Mouse (Mus musculus) gastrocnemius, postnatal 10 days (tissue): ENCODE results near the gene Tctn3. TPM values are rescaled to one million over a fixed set of nuclear protein-coding genes. Genes with fewer than 3 reads are reported as not detected.
"Not testable (repeated sequence)": the region's sequence is repeated elsewhere in the genome, so short reads cannot be mapped to it uniquely, and the experiment has no call there.

Experiments used
- DNase-seq: peaks from one replicate; pipeline ENCODE4 v3.0.0; 2021; ENCODE audit warnings: mixed read lengths
- total RNA-seq, 2 experiments: library from RNA; stranded (reverse); gene quantifications; 2 replicates each; pipeline ENCODE4 v1.2.3; 2021

Tctn3 gene
- total RNA-seq, 2 experiments from 2014 or later: 2.1 to 3.9 TPM

DNA sequence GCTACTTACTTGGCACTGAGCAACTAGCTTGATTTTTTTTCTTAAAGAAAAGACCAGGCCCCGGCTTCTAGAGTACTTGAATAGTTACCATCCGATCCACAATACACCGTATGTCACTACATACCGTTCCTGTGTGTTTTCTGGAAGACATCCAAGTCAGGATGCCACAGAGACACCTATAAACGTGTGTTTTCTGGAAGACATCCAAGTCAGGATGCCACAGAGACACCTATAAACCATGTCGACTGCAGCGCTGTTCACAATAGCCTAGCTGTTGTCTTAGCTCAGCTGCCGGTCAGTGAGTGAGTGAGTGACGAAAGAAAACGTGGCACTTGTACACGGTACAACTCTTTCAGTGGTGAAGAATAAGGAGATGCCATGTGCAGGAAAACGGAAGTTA, 13.9 kb upstream of the Tctn3 start:
- DNase-seq: no peak

DNA sequence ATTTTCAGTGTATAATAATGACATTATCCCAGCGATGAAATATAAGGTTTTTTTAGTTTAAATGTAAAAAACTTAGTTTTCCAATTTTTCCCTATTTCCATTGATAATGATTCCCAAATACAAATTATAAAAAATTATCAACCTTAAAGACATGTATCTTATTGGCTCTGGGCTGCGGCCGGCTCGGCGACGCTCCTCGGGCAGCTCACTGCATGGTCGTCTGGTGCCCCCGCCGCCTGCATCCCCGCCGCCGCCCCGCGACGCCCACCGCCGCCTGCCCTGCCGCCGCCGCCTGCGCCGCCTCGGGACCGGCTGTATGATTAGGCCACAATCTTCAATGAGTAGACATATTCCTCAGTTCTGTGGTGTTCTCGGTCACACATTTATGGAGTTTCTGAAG, 9.6 kb upstream of the Tctn3 start:
- DNase-seq: not testable (repeated sequence)

- no peak for DNase-seq
These were observed 4.0 kb upstream of the Tctn3 start for GRCm38 (mm10) chr19:40616021-40616420.

- no peak for DNase-seq
These were observed 2.8 kb upstream of the Tctn3 start for GRCm38 (mm10) chr19:40614811-40615210.

DNA sequence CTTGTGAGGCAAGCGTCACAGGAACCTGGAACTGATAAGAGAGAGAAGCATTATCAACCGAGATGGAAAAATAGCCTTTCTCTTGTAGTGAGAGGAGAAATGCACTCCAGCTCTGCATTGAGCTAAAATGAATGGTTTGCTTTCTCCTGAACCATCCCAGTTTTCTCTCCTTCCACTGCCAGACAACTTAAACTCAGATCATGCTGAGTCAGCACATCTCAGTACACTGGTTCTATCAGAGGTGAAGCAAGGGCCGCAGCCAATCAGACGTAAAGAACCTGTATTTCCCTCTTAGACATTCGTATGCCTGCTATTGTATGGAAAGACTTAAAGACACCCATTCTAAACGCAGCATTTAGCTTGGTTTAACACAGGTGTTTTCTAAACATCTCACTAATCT, 4.4 kb downstream of the Tctn3 start:
- no peak for DNase-seq

- no peak for DNase-seq
These were observed 6.8 kb downstream of the Tctn3 start for GRCm38 (mm10) chr19:40605189-40605588.

- no peak for DNase-seq
These were observed 10.2 kb downstream of the Tctn3 start for GRCm38 (mm10) chr19:40601870-40602269.

DNA sequence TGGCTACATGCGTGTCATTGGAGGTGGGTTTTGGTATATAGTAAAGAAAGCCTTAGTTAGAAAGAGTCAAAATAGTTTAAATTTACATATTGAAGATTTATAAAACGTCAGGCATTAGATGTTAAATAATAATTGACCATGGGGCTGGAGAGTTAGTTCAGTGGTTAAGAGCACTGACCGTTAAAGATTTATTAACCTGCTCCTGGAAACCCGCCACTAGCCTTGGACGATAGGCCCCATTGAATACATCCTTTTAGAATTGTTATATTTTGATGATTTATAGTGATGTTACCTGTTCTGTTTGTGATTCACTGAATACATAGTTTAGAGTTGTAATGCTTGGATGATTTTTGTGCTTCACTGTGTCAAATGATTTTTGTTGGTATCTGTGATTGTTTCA, 11.2 kb downstream of the Tctn3 start:
- DNase-seq: not testable (repeated sequence)

DNA sequence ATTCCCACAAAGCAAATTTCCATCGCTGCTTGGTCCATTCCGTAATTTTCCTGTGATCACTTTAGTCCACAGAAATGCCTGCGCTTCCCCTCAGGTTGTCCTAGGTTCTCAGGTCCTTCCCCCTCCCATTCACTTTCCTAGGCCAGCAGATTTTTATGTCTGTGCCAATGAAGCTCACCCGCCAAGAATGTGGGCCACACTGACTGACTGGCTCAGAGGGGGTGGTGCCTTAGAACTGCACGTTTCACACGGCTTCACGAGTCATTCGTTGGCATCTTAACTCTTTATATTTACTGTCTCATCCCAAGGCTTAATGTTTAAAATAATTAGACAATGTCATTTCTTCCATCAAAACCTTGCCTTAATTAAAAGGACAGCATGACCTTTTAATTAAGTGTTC, 16.2 kb downstream of the Tctn3 start:
- no peak for DNase-seq

DNA sequence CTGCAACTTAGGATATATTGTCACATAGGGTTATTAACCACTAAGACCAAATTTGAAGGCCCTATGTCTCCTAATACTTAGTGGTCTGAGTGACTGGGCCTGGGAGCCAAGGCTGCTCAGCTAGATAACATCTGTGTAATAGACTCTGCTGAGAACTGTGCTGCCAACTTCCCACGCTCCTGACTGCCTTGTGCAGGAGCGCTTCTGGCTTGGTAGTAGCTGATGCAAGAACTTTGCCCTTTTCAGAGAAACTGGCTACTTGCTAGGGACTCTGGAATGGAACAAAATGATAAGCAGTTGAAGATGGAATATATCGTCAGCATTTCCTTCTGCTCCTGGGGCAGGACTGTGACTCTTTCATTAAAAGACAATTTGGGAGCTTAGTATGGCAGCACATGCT, 16.8 kb downstream of the Tctn3 start:
- no peak for DNase-seq

GRCm38 (mm10) chr19:40589530-40589880, 22.5 kb downstream of the Tctn3 start:
- DNase-seq: no peak

- peak; percentile 86 for DNase-seq
These were observed 23.0 kb downstream of the Tctn3 start for GRCm38 (mm10) chr19:40588847-40589529.

GRCm38 (mm10) chr19:40588293-40588654, 23.8 kb downstream of the Tctn3 start, which contains the start of gene Aldh18a1:
Gene Aldh18a1, minus strand, starts transcription at chr19:40588463.
- peak; percentile 93 for DNase-seq

DNA sequence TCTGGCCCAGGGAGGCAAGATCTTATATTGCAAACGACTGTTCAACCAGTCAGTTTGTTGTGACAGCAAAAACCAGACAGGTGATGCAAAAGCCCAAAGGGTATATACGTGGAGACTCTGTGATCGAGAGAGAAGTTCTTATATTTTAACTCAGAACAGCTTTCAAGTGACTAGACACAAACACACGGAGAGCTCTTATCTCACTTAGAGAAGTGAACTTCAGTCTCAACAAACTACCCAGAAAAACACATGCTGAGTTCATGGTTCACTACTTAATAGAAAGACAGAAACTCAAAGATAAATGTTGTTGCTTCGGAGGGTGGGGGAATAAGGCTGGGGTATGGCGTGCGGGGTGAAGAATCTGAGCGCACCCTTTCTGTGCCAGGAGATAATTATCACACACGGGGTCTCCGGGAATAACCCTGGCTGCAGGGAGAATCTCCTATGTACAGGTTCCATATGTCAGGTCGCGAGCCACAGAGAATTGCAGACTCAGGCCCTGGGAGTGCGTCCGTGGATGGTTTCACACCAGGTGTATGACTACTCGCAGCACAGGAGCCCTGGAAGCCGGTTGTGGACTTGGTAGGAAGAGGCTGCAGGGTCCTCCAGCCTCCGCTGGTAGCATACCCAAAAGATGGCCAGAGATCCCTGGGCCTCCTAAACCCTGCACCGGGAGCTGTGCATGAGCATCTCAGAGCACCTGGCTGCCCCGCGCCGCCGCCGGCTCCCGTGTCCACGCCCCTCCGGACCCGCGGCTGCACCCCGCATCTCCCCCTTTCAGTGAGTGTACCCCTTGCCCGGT, 24.3 kb downstream of the Tctn3 start:
- DNase-seq: no peak

- no peak for DNase-seq
These were observed 25.1 kb downstream of the Tctn3 start for GRCm38 (mm10) chr19:40586908-40587307.

DNA sequence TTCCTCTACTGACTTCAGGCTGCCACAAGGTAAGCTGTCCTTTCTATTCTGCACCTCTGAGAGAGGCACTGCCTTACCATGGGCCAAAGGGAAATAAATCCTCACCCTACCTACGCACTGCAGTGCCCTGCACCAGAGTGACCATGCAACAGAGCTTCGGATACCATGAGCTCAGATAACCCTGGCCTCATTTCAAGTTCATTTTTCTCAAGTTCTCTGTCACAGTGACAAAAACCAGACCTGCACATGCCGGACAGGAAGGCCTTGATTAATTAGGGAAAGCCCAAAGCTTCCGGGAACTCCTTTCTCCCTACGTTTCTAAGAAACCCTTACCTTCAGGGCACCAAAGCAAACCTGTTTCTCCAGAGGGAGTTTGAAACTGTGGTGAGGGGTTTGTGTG, 30.4 kb downstream of the Tctn3 start:
- DNase-seq: no peak

DNA sequence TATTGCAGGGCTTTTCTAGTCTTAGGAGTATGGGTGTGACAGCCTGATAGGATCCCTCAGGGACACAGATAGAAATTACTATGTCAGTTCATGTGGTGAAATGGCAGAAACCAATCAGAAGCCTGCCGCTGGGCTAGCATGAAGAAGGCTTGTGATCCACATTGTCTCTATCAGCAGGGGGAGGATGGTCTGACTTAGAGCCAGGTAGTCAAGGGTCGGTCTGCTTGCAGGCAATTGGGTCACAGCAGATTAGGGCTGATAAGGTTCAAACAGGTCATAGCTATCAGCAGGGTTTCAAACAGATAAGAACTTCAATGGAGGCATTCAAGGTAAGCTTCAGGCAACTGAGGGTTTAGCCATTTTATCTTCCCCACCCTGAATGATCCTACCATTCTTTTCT, 31.1 kb downstream of the Tctn3 start:
- no peak for DNase-seq

DNA sequence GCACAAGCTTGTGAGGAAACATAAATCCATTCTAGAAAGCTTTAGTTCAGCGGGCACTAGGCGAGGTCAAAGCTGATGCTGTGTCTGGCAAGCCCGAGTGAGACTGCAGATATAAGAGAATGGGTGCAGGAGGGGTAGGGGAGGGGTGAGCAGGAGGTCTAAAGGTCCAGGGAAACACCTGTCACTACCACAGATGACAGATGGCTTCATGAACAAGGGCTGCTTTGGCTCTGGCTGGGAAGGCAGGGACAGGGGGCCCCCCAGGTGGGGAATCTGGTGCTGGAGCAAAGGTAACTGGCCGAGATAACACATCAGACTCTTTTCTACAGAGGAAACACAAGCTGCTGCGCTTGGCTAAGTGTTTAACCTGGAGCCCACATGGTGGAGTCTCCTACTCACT, 36.6 kb downstream of the Tctn3 start:
- no peak for DNase-seq

DNA sequence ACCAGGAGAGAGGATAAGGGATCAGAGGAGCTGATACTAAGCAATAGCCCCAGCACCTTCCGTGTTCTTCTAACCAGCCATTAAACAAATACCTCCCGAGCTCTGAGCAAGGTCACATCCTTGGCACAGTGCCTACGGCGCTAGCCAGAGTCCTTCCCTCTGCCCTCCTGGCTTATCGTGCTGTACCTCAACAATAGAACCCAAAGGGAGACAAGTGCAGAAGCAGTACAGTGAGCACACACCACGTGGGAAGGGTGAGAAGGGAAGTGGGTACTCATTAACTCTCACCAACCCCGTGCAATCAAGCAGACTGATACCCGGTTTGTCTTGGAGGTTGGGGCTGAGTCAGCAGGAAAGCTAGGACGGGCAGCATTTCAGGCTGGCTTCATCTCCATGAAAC, 41.3 kb downstream of the Tctn3 start:
- no peak for DNase-seq

DNA sequence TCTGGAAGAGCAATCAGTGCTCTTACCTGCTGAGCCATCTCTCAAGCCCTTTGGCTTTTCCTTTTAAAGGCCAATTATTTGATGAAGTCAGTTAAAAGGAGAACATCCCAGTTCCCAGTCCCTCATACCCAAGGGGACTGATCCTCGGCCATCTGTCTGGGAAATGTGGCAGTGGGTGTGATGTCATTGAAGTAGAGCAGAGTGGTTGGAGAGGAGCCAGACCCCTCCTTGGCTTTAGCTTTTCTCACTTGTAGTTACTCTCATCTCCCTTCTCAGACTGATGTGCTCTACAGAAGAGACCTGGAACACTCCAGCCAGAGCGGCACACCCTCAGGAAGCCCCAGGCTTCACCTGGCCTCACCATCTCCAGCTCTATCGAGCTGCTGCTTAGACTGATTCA, 44.4 kb downstream of the Tctn3 start:
- no peak for DNase-seq

GRCm38 (mm10) chr19:40563880-40564645, 48.0 kb downstream of the Tctn3 start:
- no peak for DNase-seq

GRCm38 (mm10) chr19:40561521-40561920, 50.5 kb downstream of the Tctn3 start:
- DNase-seq: not testable (repeated sequence)

- no peak for DNase-seq
These were observed 56.0 kb downstream of the Tctn3 start for GRCm38 (mm10) chr19:40556029-40556428.
